Mouse (Mus musculus) mesoderm, embryonic 11.5 days (tissue): ENCODE data around the gene Hist2h2aa1.
A peak's percentile ranks its signal among the peaks of the same experiment; 100 is the strongest.

Experiments
- DNase-seq: peaks from one replicate; pipeline ENCODE4 v3.0.0-alpha.2; 2012; ENCODE audit warnings: low read depth, low spot score

Hist2h2aa1 gene

GRCm38 (mm10) chr3:96251787-96252186 lies 6.5 kb downstream of the Hist2h2aa1 start:
- DNase-seq = no peak

- DNase-seq = no peak
These were observed 9.5 kb downstream of the Hist2h2aa1 start for GRCm38 (mm10) chr3:96254683-96255355.

GRCm38 (mm10) chr3:96255926-96256593 lies 10.8 kb downstream of the Hist2h2aa1 start:
- DNase-seq = no peak

GRCm38 (mm10) chr3:96257190-96257589 lies 11.9 kb downstream of the Hist2h2aa1 start:
- no peak for DNase-seq

GRCm38 (mm10) chr3:96260220-96260619 lies 14.9 kb downstream of the Hist2h2aa1 start:
- DNase-seq = no peak

GRCm38 (mm10) chr3:96261623-96262022 lies 16.3 kb downstream of the Hist2h2aa1 start:
- no peak for DNase-seq

- peak; percentile 83 for DNase-seq
These were observed 17.0 kb downstream of the Hist2h2aa1 start for GRCm38 (mm10) chr3:96262216-96262875.

GRCm38 (mm10) chr3:96262979-96263550 lies 17.8 kb downstream of the Hist2h2aa1 start, which contains the start of gene Hist2h4:
TSS of gene Hist2h4 (minus strand) at chr3:96263311.
- DNase-seq = peak; percentile 93

GRCm38 (mm10) chr3:96263558-96264403 lies 18.5 kb downstream of the Hist2h2aa1 start:
- peak; percentile 47 for DNase-seq

- DNase-seq = no peak
These were observed 19.2 kb downstream of the Hist2h2aa1 start for GRCm38 (mm10) chr3:96264404-96264949.

GRCm38 (mm10) chr3:96266132-96266710 lies 20.9 kb downstream of the Hist2h2aa1 start:
- DNase-seq = no peak

GRCm38 (mm10) chr3:96267541-96267940 lies 22.2 kb downstream of the Hist2h2aa1 start:
- DNase-seq = no peak

GRCm38 (mm10) chr3:96268051-96268775 lies 22.9 kb downstream of the Hist2h2aa1 start, which contains the start of gene Hist2h3b:
TSS of gene Hist2h3b (plus strand) at chr3:96268654.
- peak; percentile 86 for DNase-seq

- DNase-seq = peak; percentile 47
These were observed 23.6 kb downstream of the Hist2h2aa1 start for GRCm38 (mm10) chr3:96268776-96269378.

- peak; percentile 97 for DNase-seq
These were observed 24.5 kb downstream of the Hist2h2aa1 start, which contains the start of gene Hist2h2bb for GRCm38 (mm10) chr3:96269511-96270474. TSS of gene Hist2h2bb (plus strand) at chr3:96269752.

GRCm38 (mm10) chr3:96273591-96274465 lies 28.5 kb downstream of the Hist2h2aa1 start:
- no peak for DNase-seq

GRCm38 (mm10) chr3:96277428-96277799 lies 32.1 kb downstream of the Hist2h2aa1 start:
- no peak for DNase-seq
